Mouse (Mus musculus) megakaryocyte-erythroid progenitor cell, adult 5 weeks (primary cell): ENCODE data around the gene 1700067P10Rik. TPM values are rescaled to one million over a fixed set of nuclear protein-coding genes. Genes with fewer than 3 reads are reported as not detected.

ENCODE experiments used
- polyA plus RNA-seq: library from polyadenylated mRNA; stranded (reverse); fragments of >175 nt; gene quantifications from 2 replicates; pipeline ENCODE4 v1.2.3, GENCODE M21; 2012

Gene 1700067P10Rik
- polyA plus RNA-seq: not detected in 2 replicates

DNA sequence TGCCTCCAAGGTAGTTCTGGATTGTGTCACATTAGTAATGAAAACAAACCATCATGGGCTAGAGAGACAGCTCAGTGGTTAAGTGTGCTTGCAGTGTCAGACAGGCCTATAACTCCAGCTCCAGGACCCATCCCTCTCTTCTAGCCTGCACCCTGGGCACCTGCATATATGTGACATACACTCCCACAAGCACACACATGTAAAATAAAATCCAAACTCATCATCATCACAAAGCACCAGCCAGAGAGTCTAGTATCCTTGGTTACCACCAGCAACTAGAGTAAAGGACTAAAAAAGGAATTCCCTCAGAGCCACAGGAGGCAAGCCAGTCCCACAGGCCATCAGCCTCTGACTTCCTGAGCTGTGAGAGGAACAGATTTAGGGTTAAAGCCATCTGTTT, at the start of gene 1700067P10Rik:
1700067P10Rik (plus strand) TSS at position 301 of the 400 bp plus-strand sequence.

Other genes with a start within 250 kb of the 1700067P10Rik start
- 178 and 199 TPM in 2 replicates for gene Foxp4, start 164.7 kb upstream of the 1700067P10Rik start, polyA plus RNA-seq
- gene 1700122O11Rik, start 51.0 kb upstream of the 1700067P10Rik start, polyA plus RNA-seq: not detected in 2 replicates
- 0.03 and 0.05 TPM in 2 replicates for gene 9830107B12Rik, start 56.9 kb downstream of the 1700067P10Rik start, polyA plus RNA-seq
- 0.18 and 0.81 TPM in 2 replicates for gene A530064D06Rik, start 78.0 kb downstream of the 1700067P10Rik start, polyA plus RNA-seq
- gene Trem1, start 143.4 kb downstream of the 1700067P10Rik start, polyA plus RNA-seq: 1.00 and 1.9 TPM in 2 replicates
- 8.8 and 15.1 TPM in 2 replicates for gene Trem3, start 158.5 kb downstream of the 1700067P10Rik start, polyA plus RNA-seq
- 0.12 and 0.14 TPM in 2 replicates for gene Treml4, start 175.0 kb downstream of the 1700067P10Rik start, polyA plus RNA-seq
- 19.0 and 27.0 TPM in 2 replicates for gene Treml2, start 210.2 kb downstream of the 1700067P10Rik start, polyA plus RNA-seq
- 1.5 and 2.0 TPM in 2 replicates for gene B430306N03Rik, start 226.8 kb downstream of the 1700067P10Rik start, polyA plus RNA-seq